Mouse (Mus musculus) CD4-positive, CD25-positive, alpha-beta regulatory T cell, adult 4 months (primary cell): ENCODE data around the gene Stip1. TPM values are rescaled to one million over a fixed set of nuclear protein-coding genes. Genes with fewer than 3 reads are reported as not detected.

Experiments
- ATAC-seq: one replicate; pipeline ENCODE4 v1.8.0; 2017
- polyA plus RNA-seq, 2 experiments: library from polyadenylated mRNA; unstranded; fragments of 100-300 nt; shearing (Covaris generic); gene quantifications; one replicate each; pipeline ENCODE4 v1.2.1; 2017

Stip1 gene
- polyA plus RNA-seq, 2 experiments from 2014 or later = 117 to 119 TPM

DNA sequence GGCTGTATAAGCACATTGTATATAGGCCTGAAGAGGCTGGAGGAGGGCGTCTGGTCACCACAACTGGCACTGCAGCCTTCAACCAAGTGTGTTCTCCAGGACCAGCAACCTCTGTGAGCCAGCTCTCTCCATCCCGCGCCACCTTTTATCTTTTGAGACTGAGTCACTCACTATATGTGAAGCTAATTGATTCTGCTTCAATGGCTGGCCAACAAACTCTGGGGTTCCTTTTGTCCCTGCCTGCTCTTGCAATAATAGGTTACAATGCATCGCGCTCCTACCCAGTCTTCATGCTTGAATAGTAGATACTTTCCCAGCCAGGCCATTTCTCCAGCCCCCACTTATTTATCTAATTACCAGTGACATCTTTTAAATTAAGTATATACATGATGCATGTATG, 56.1 kb downstream of the Stip1 start:
- no peak for ATAC-seq

DNA sequence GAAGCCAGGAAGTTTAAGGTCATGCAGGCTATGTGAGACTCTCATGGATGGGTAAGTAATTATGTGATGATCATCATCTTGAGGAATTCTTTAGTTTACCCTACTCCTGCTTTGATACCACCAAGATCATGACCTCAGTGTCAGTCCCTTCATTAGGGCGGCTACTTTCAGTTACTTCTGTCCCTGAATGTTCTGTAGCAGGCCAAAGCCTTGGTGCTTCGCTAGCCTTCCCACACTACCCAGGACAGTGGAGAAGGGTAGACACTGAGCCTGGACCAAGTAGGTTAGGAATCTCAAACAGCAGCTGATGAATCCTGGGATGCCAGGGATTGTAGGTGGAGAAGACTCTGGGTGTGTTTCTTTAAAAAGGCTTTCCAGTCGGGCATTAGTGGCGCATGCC, 58.3 kb downstream of the Stip1 start:
- ATAC-seq = no peak

DNA sequence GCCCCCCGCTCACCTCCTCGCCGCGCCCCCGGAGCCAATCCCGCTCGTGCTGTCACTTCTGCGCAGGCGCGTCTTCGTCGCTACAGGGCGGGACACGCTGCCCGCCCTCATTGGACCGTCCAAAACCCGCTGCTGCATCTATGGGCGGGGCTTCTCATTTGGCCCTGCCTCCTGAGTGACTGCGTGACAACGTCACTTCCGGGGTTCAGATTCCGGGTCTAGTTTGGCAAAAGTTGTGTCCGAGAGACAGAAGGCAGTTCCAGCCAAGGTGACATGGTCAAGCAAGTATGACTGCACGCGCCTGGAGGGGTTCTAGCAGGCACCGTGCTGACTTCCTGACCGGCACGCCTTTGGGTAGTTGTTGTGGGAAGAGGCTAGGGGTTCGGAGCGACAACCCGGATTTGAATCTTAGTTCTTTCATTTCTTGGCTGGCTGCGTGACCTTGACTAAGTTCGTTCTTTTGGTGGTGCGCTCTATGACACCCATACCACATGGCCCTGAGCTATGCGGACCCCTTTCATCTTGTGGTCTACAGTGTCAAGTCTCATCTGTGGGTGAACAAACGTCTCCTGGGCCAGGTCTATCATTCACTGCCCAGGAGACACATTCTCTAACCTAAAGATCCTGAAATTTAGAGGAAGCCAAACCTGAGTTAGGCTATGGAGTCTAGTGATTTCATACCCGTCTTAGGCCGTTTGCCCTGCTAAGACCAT, 59.2 kb downstream of the Stip1 start, which contains the start of gene Fkbp2:
Fkbp2 (minus strand) TSS at position 121 of the 713 bp plus-strand sequence.
- ATAC-seq = peak; percentile 66

DNA sequence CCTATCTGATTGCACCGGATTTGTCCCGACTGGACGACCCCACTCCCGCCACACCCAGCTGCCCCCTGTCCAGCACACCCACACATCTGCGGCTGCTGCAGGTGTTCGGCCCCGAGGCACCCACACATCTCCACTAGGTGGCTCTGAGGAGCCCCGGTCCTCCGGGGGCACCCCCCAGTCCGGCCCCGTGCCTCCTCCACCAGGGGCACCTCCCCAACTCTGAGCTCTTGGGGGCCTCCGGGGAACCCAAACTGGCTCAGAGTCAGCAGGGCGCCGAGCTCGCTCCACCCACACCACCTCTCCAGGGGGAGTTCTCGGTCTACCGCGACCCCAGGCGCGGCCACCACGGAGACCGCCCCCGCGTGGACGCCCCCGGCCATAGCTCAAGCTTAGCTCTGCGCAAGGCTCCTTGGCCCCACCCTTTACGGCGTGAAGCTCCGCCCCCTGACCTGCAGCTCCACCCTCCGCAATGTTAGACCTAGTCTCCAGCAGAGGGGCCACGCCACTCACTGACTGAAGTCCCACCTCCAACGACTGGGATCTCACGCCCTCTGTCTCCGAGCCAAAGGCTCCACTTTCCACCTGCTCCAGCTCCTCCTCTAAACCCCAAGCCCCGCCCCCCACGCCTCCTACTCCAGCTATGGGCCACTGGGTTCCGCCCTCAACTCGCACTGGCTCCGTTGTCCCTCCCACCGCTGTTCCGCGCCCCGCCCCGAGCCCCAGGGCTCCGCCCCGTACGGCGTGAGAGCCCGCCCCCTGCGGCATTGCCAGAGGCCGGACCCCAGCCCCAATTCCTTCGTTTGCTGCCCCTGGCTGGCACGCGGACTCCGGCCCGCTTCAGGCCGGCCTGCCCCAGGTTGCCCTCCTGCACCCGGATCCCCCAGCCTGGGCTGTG, 60.0 kb downstream of the Stip1 start:
- ATAC-seq = peak; percentile 80

DNA sequence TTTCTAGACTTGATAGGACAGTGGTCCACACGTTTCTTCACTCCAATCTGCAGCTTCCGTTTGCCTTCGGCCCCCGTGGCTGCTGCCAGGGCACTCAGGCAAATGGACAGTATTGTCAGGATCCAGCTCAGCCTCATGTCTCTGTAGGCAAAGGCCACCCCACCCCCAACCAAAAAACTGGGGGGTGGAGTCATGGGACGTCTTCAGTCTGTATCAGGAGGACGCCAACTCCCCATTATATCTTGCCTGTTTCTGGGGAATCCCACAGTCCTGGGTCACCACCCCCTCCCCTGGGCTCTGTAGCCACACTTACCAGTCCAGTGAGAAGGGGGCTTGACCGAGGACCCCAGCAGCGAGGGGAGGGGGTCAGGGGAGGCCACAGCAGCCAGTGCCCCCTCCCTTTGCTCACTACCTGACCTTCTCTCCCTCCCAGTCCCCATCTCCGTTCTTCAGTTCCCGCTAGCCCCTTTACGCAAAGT, 60.7 kb downstream of the Stip1 start:
- ATAC-seq = no peak

DNA sequence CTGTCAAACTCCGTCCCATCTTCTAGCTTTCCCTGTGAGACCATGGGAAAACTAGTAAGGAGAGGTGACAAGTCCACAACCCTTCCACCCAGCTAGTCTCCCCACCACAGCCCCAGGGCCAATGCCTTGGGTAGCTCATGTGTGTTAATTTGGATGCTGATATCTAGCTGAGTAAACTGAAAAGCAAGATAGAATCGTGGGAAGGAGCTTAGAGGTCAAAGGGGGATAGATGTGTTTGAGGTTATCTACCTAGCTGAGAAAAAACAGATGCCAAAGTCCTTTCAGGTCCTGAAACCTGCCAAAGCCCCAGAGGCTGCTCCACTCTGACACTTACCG, 61.2 kb downstream of the Stip1 start:
- no peak for ATAC-seq

DNA sequence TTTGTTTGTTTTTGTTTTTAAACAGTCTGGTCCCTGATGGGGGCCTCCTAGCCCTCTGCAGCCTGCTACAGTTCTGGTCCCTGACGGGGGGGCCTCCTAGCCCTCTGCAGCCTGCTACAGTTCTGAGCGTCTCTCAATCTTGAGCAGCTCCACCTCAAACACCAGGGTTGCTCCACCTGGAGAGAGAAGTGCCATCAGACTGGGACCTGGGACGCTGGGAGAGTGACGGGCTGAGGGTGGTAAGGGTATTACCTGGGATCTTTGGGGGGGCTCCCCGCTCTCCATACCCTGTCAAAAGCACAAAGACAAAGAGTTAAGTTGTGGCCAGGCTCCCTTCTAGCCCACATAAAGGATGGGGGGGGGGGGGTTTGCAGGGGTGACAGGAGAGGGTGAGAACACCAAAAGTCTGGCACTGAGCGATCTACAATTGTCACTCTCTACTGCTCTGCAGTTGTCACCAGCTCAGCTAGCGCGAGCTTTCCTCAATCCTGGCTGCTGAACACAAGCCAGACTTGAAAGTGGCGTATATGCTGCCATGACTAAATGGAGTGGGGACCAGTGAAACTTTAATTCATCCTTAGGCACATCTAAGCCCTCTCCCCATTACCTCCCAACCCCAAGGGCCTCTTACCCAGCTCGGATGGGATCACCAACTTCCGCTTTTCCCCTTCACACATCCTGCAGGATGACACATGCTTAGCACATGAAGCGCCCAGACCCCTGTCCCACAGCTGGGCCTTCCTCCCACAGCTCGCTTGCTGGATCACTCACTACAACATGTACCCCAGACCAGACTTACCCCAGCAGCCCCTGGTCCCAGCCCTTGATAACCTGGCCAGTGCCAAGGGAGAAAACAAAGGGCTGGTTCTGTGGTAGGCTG, 61.8 kb downstream of the Stip1 start:
- no peak for ATAC-seq

DNA sequence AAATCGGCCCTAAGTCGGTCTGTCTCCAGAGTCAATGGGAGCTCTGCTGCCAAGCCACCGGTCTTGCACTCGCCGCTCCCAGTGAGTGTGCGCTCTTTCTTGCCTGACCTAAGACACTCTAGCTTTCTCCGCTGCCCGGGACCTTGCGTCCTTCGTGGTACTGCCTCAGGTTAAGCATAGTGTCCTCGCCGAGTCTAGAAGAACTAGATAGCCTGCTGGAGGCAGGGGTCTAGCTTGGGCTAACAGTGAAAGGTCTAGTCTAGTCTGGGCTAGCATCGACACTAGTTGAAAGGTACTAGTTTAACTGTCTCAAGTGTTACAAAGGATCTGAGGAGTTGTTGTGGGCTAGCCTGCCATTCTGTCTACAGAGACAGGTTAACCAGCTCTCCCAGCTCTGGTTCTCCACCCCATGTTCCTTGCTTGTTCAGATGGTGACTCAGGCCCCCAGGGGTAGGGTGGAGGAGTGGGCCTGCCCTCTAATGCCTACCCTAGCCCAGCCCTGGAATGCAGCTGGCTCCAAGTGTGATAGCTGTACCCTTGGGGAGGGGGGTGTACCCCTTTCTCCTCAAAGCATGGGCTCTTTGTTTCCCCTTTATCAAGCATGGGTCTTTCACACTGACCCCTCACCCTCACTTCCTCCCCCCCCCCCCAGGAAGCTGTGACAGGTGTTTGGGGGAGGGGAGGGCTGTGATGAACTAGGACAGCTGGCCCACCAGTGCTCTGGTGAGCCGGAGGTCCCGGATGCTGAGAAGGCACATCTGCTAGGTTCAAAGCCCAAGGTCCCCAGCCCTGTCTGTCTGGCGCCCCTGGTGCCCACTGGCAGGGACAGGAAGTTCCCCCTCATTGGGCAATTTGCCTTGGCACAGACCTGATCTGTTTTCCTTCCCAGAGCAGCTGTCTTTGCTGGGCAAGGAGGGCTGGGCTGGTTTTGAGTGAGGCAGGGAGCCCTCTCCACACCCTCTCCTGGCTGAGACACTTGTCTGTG, 63.9 kb downstream of the Stip1 start, which contains the start of gene Plcb3:
Plcb3 (minus strand) TSS at position 934 of the 985 bp plus-strand sequence.
- no peak for ATAC-seq

DNA sequence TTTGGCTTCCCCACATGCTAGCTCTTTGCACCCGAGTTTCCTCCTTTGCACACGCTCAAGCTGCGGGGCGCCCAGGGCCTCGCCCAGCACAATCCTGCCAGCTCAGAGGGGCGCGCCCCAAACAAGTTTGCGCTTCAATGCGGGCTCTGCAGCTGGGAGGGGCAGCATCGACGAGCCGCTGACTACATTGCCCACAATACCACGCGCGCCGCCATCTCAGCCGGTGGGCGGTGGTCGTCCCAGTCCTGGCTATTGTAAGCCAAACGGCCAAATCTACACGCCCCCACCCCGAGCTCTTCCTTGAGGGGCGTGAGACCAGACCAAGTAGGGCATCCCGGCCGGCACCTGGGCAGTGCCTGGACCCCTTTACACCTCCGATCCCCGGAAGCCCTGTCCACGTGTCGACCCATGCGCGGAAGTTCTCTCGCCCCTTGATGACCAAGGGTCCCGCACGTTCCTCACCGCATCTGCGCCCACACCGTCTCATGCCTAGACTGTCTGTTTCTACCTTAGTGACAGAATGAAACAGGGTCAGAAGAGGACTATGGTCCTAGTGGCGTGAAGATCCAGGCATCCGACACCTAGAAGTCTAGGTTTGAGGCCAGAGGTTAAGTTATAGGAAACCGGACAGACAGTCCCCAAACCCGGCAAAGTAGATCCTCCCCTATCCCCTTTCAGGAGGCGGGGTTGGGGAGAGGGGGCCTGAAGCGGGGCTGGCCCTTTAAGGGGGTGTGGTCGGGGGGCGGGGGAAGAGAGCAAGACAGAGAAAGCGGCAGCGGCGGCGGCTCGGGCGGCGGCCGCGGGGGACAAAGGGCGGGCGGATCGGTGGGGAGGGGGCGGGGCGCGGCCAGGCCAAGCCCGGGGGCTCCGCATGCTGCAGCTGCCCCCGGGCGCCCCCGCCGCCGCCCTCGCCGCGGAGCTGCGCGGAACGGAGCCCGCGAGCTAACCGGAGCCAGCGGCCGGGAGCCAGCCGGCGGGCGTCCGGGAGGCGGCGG, 65.3 kb downstream of the Stip1 start, which contains the start of gene Ppp1r14b:
Ppp1r14b (plus strand) TSS at position 758 of the 995 bp plus-strand sequence.
- peak; percentile 56 for ATAC-seq

DNA sequence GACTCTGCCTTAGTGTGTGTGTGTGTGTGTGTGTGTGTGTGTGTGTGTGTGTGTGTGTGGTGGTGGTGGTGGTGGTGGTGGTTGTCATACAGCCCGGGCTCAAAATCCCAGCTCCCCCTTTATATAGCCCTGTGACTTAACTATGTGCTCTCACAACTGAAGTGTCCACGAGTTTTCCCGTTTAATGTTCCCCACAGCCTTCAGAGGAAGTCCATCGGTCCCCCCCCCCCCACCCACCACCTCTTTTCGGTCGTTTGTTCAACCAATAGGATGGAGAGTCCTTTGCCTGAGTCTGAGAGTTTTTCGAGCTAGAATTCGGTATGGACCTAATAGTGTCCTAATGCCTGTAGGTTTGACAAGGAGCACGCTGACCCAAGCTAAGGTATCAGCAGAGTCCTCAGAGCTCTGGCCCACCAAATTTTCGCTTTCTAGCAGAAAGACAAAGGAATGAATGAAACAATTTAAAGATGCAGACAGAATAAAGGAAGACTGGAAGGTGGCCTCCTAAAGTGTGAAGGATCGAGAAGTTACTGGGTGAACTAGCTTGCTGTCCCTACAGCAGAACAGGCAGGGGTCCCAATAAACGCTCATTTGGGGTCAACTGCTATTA, 66.1 kb downstream of the Stip1 start:
- ATAC-seq = no peak

DNA sequence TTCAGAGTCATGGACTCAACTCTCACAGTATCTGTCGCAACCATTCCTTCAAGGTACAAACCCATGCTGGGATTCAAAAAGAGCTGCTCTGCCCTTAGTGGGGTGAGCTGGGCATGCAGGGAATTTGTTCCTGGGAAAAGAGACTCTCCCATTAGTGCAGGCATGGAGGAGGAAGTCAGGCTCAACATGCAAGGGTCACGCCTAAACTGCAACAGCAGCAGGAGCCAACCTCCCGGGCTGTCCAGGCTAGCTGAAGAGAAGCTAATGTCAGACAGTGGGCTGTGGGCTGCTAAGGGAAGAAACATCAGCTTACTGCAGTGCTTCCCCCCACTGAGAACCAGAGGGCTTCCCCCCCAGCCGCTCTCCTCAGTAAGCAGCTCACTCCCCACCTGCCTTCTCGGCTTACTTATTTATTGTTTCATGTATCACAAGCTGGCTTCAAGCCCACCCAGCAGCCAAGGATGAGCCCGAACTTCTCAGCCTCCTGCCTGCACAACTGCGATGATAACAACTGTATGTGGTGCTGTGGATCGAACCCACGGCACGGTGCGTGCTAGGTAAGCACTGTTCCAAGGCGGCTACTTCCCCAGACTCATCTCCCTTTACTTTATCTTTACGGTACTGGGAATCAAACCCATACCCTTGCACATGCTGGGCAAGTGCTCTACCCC, 67.4 kb downstream of the Stip1 start:
- ATAC-seq = no peak

DNA sequence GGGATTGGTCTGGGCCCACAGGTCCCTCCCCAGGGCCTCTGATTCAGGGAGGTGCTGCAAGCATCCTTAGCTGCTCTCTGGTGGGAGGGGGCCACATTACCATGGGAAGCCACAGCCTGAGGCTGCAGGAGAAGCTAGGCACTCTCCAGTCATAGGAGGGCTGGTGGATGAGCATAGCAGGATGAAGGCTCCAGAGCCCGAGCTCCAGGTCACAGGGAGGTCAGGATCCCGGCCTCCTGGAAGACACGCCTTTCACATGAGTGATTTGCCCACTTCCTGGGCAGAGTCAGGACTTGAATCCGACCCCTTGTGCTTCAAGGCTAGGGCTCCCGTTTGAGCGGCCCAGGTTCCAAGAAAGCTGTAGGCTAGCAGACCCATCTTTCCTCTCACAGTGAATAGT, 68.1 kb downstream of the Stip1 start:
- ATAC-seq = no peak

Other genes with a start within 250 kb of the Stip1 start
- 1 to 10 TPM; 6.4 to 8.3 TPM for gene Rps6ka4, start 199.3 kb downstream of the Stip1 start, polyA plus RNA-seq
- 1 to 10 TPM; 3.1 to 5.2 TPM for gene Ccdc88b, start 181.8 kb downstream of the Stip1 start, polyA plus RNA-seq
- 100 to 1,000 TPM; 214 to 232 TPM for gene Trmt112, start 130.3 kb downstream of the Stip1 start, polyA plus RNA-seq
- gene Prdx5, start 129.9 kb downstream of the Stip1 start, polyA plus RNA-seq = 100 to 1,000 TPM; 224 to 246 TPM
- gene Esrra, start 118.2 kb downstream of the Stip1 start, polyA plus RNA-seq = 1 to 10 TPM; 2.2 to 5.7 TPM
- not detected for gene Catsperz, start 114.6 kb downstream of the Stip1 start, polyA plus RNA-seq
- not detected for gene Kcnk4, start 105.5 kb downstream of the Stip1 start, polyA plus RNA-seq
- gene Bad, start 98.1 kb downstream of the Stip1 start, polyA plus RNA-seq = 10 to 100 TPM; 36.8 to 49.6 TPM
- gene Gpr137, start 97.5 kb downstream of the Stip1 start, polyA plus RNA-seq = 10 to 100 TPM in 1 of 2 experiments, 1 to 10 TPM in 1; 8.4 to 11.4 TPM
- 10 to 100 TPM in 1 of 2 experiments, 1 to 10 TPM in 1; 9.3 to 23.8 TPM for gene Ppp1r14b, start 65.0 kb downstream of the Stip1 start, polyA plus RNA-seq
- 1 to 10 TPM; 3.2 to 3.4 TPM for gene Plcb3, start 63.5 kb downstream of the Stip1 start, polyA plus RNA-seq
- 10 to 100 TPM; 46.8 to 56.8 TPM for gene Fkbp2, start 59.5 kb downstream of the Stip1 start, polyA plus RNA-seq
- gene Vegfb, start 52.3 kb downstream of the Stip1 start, polyA plus RNA-seq = 1 to 10 TPM; 3.3 to 4.4 TPM
- gene Dnajc4, start 47.4 kb downstream of the Stip1 start, polyA plus RNA-seq = 10 to 100 TPM; 59.8 to 74.9 TPM
- gene Nudt22, start 43.9 kb downstream of the Stip1 start, polyA plus RNA-seq = 10 to 100 TPM; 34.8 to 39.6 TPM
- 10 to 100 TPM in 1 of 2 experiments, 1 to 10 TPM in 1; 8.1 to 10.9 TPM for gene Trpt1, start 43.8 kb downstream of the Stip1 start, polyA plus RNA-seq
- 100 to 1,000 TPM; 272 to 479 TPM for gene Fermt3, start 20.5 kb downstream of the Stip1 start, polyA plus RNA-seq
- gene Macrod1, start 16.8 kb upstream of the Stip1 start, polyA plus RNA-seq = 1 to 10 TPM in 1 of 2 experiments, not detected in 1; 2.3 TPM
- under 1 TPM in 1 of 2 experiments, not detected in 1; 0.22 TPM for gene Flrt1, start 65.8 kb upstream of the Stip1 start, polyA plus RNA-seq
- 100 to 1,000 TPM; 157 to 198 TPM for gene Otub1, start 166.3 kb upstream of the Stip1 start, polyA plus RNA-seq
- gene Cox8a, start 177.6 kb upstream of the Stip1 start, polyA plus RNA-seq = 100 to 1,000 TPM; 223 to 296 TPM
- gene Naa40, start 201.2 kb upstream of the Stip1 start, polyA plus RNA-seq = 10 to 100 TPM; 21.9 to 26.8 TPM
- gene Rcor2, start 227.4 kb upstream of the Stip1 start, polyA plus RNA-seq = under 1 TPM in 1 of 2 experiments, not detected in 1; 0.42 TPM